Mouse (Mus musculus) G1E (cell line): Measurements from ENCODE around the gene Carmil1.

Source experiments
- CTCF ChIP-seq: IDR thresholded peaks from 2 replicates; pipeline ENCODE4 v1.5.1; 2012; ENCODE audit warnings: low read depth, low read length, inconsistent platforms, mixed read lengths
- POLR2AphosphoS5 ChIP-seq: IDR thresholded peaks from 2 replicates; pipeline ENCODE4 v1.6.1; 2012; ENCODE audit warnings: low read depth, low read length, inconsistent platforms; ENCODE audit not compliant: insufficient replicate concordance
- TAL1 ChIP-seq: conservative IDR thresholded peaks from 2 replicates; pipeline ENCODE4 v1.6.1; 2012; ENCODE audit warnings: low read depth, low read length, inconsistent platforms, mixed read lengths

DNA sequence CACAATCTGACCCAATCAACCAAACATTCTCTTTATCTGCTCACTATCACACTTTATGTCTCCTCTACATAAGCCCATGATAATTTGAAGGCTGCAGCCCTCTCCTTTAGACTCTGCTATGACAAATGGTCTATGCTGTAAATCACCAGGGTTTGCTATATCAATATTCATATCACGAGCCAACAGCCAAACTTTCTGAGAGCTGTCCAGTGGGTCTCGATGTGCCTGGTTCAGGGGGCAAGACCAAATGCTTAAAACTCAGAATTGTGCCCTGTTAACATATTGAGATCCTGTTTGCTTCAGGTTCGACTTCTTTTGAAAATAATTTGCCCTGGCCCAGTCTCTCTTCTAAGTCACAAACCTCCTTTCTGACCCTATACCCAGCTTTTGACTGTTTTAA is 147.7 kb downstream of the Carmil1 start:
- TF ChIP-seq CTCF (no peak), TAL1 (no peak), POLR2AphosphoS5 (no peak)
